Mouse (Mus musculus): ENCODE data around the gene Eif6. TPM values are rescaled to one million over a fixed set of nuclear protein-coding genes. Genes with fewer than 3 reads are reported as not detected.

The Eif6 gene
- polyA plus RNA-seq, 1 experiment, result 133 TPM

- H3K27ac ChIP-seq (ENCODE audit: insufficient read depth, low read length), result no peak overlapping the region
- no peak overlapping the region for H3K4me3 ChIP-seq (ENCODE audit: insufficient read depth, low read length)
- TF ChIP-seq POLR2A (IDR thresholded peaks at IDR 0.05; ENCODE audit: low read depth, low read length) (no peak), CTCF (IDR thresholded peaks at IDR 0.05; ENCODE audit: borderline replicate concordance, insufficient read depth, low read length) (no peak)
- H3K4me1 ChIP-seq (ENCODE audit: control insufficient read depth, insufficient read depth, low read length), result no peaks in the 10 kb centered on the region
Measured at GRCm38 (mm10) chr2:155798613-155799012, 28.1 kb downstream of the Eif6 start.

GRCm38 (mm10) chr2:155794674-155795445, 31.9 kb downstream of the Eif6 start:
- no peak overlapping the region for H3K4me3 ChIP-seq (ENCODE audit: insufficient read depth, low read length)
- H3K27ac ChIP-seq (ENCODE audit: insufficient read depth, low read length), result no peak overlapping the region
- TF ChIP-seq POLR2A (IDR thresholded peaks at IDR 0.05; ENCODE audit: low read depth, low read length) (no peak), CTCF (IDR thresholded peaks at IDR 0.05; ENCODE audit: borderline replicate concordance, insufficient read depth, low read length) (no peak)
- no peaks in the 10 kb centered on the region for H3K4me1 ChIP-seq (ENCODE audit: control insufficient read depth, insufficient read depth, low read length)

GRCm38 (mm10) chr2:155792899-155793298, 33.8 kb downstream of the Eif6 start:
- Histone ChIP-seq H3K4me3 (ENCODE audit: insufficient read depth, low read length) (no peak overlapping the region), H3K4me1 (ENCODE audit: control insufficient read depth, insufficient read depth, low read length) (no peaks in the 10 kb centered on the region), H3K27ac (ENCODE audit: insufficient read depth, low read length) (no peak overlapping the region)
- no peak for TF ChIP-seq POLR2A (IDR thresholded peaks at IDR 0.05; ENCODE audit: low read depth, low read length)

- Histone ChIP-seq H3K4me3 (ENCODE audit: insufficient read depth, low read length) (no peak overlapping the region), H3K4me1 (ENCODE audit: control insufficient read depth, insufficient read depth, low read length) (no peaks in the 10 kb centered on the region), H3K27ac (ENCODE audit: insufficient read depth, low read length) (no peak overlapping the region)
- TF ChIP-seq CTCF (IDR thresholded peaks at IDR 0.05; ENCODE audit: borderline replicate concordance, insufficient read depth, low read length) (no peak), POLR2A (IDR thresholded peaks at IDR 0.05; ENCODE audit: low read depth, low read length) (no peak)
Measured at GRCm38 (mm10) chr2:155787949-155788931, 38.5 kb downstream of the Eif6 start.

GRCm38 (mm10) chr2:155786905-155787304, 39.8 kb downstream of the Eif6 start:
- Histone ChIP-seq H3K4me3 (ENCODE audit: insufficient read depth, low read length) (no peak overlapping the region), H3K4me1 (ENCODE audit: control insufficient read depth, insufficient read depth, low read length) (no peaks in the 10 kb centered on the region), H3K27ac (ENCODE audit: insufficient read depth, low read length) (no peak overlapping the region)
- TF ChIP-seq CTCF (IDR thresholded peaks at IDR 0.05; ENCODE audit: borderline replicate concordance, insufficient read depth, low read length), result no peak
- no peak for TF ChIP-seq POLR2A (IDR thresholded peaks at IDR 0.05; ENCODE audit: low read depth, low read length)

- TF ChIP-seq POLR2A (IDR thresholded peaks at IDR 0.05; ENCODE audit: low read depth, low read length) (no peak), CTCF (IDR thresholded peaks at IDR 0.05; ENCODE audit: borderline replicate concordance, insufficient read depth, low read length) (no peak)
- H3K4me3 ChIP-seq (ENCODE audit: insufficient read depth, low read length), result no peak overlapping the region
- no peaks in the 10 kb centered on the region for H3K4me1 ChIP-seq (ENCODE audit: control insufficient read depth, insufficient read depth, low read length)
- no peak overlapping the region for H3K27ac ChIP-seq (ENCODE audit: insufficient read depth, low read length)
Measured at GRCm38 (mm10) chr2:155784534-155784933, 42.2 kb downstream of the Eif6 start.

GRCm38 (mm10) chr2:155779506-155779905, 47.2 kb downstream of the Eif6 start:
- TF ChIP-seq POLR2A (IDR thresholded peaks at IDR 0.05; ENCODE audit: low read depth, low read length), result no peak
- no peak for TF ChIP-seq CTCF (IDR thresholded peaks at IDR 0.05; ENCODE audit: borderline replicate concordance, insufficient read depth, low read length)

GRCm38 (mm10) chr2:155779066-155779465, 47.7 kb downstream of the Eif6 start:
- Histone ChIP-seq H3K4me1 (ENCODE audit: control insufficient read depth, insufficient read depth, low read length) (no peaks in the 10 kb centered on the region), H3K4me3 (ENCODE audit: insufficient read depth, low read length) (no peak overlapping the region)
- TF ChIP-seq CTCF (IDR thresholded peaks at IDR 0.05; ENCODE audit: borderline replicate concordance, insufficient read depth, low read length), result no peak
- no peak for TF ChIP-seq POLR2A (IDR thresholded peaks at IDR 0.05; ENCODE audit: low read depth, low read length)

More at GRCm38 (mm10) chr2:155779506-155779905, 47.2 kb downstream of the Eif6 start:
- Histone ChIP-seq H3K4me1 (ENCODE audit: control insufficient read depth, insufficient read depth, low read length) (no peaks in the 10 kb centered on the region), H3K4me3 (ENCODE audit: insufficient read depth, low read length) (no peak overlapping the region), H3K27ac (ENCODE audit: insufficient read depth, low read length) (no peak overlapping the region)

GRCm38 (mm10) chr2:155778004-155778403, 48.7 kb downstream of the Eif6 start:
- TF ChIP-seq CTCF (IDR thresholded peaks at IDR 0.05; ENCODE audit: borderline replicate concordance, insufficient read depth, low read length) (no peak), POLR2A (IDR thresholded peaks at IDR 0.05; ENCODE audit: low read depth, low read length) (no peak)
- Histone ChIP-seq H3K4me1 (ENCODE audit: control insufficient read depth, insufficient read depth, low read length) (no peaks in the 10 kb centered on the region), H3K4me3 (ENCODE audit: insufficient read depth, low read length) (no peak overlapping the region), H3K27ac (ENCODE audit: insufficient read depth, low read length) (no peak overlapping the region)

More at GRCm38 (mm10) chr2:155779066-155779465, 47.7 kb downstream of the Eif6 start:
- H3K27ac ChIP-seq (ENCODE audit: insufficient read depth, low read length), result no peak overlapping the region

- Histone ChIP-seq H3K4me1 (ENCODE audit: control insufficient read depth, insufficient read depth, low read length) (no peaks in the 10 kb centered on the region), H3K4me3 (ENCODE audit: insufficient read depth, low read length) (no peak overlapping the region), H3K27ac (ENCODE audit: insufficient read depth, low read length) (no peak overlapping the region)
- TF ChIP-seq CTCF (IDR thresholded peaks at IDR 0.05; ENCODE audit: borderline replicate concordance, insufficient read depth, low read length) (no peak), POLR2A (IDR thresholded peaks at IDR 0.05; ENCODE audit: low read depth, low read length) (no peak)
Measured at GRCm38 (mm10) chr2:155777688-155777985, 49.1 kb downstream of the Eif6 start.

All from embryonic fibroblast, embryonic 13.5 days (primary cell).